Mouse (Mus musculus): ENCODE measurements around the gene Atp6v1e2.

DNA sequence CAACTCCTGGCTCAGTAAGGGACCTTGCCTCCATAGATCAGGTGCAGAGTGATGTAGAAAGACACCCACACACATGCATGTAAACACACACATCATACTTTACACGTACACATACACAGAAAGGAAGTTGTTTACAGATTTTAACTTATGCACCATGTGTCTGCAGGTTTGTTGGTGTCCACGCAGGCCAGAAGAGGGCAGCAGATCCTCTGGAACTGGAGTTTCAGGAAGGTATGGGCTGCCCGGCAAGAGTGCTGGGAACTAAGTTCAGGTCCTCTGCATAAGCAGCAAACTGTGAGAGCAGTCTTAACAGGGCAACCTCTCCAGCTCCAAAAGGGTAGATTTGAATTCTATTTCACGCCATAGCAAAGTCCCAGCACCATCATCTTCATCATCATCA is 32.2 kb downstream of the Atp6v1e2 start:
- TF ChIP-seq EP300 (optimal IDR thresholded peaks at IDR 0.05) (no peak), CTCF (IDR thresholded peaks at IDR 0.05; ENCODE audit: low read depth) (peak; percentile 42)
